Mouse (Mus musculus): ENCODE measurements around the gene Gm43738. TPM values are rescaled to one million over a fixed set of nuclear protein-coding genes. Genes with fewer than 3 reads are reported as not detected.

Gm43738 gene
- polyA plus RNA-seq, 1 experiment from 2014 or later = not detected

DNA sequence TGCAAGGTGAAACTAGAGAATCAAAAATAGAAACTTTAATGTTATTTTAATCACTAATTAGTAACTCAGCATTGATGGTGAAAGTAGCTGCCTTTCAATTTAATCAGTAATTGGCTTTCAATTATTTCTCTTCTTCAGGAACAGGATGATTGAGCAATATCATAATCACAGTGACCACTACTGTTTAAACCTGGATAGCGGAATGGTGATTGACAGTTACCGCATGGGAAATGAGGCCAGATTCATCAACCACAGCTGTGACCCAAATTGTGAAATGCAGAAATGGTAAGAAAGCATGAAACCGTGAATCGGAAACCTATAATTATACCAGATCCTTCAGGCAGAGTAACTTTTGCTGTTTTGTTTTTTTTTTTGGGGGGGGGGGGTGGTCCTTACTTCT is 57.5 kb downstream of the Gm43738 start:
- DNase-seq (ENCODE audit: low spot score) = no peak

Other genes with a start within 250 kb of the Gm43738 start
- gene Msto1, start 187.1 kb downstream of the Gm43738 start, polyA plus RNA-seq (2015; fragmentation: Nextera tagmentation; extraction: Ambion mirVana) = 37.8 and 39.4 TPM in 2 replicates
- gene Ash1l, start 150.5 kb downstream of the Gm43738 start, polyA plus RNA-seq (2015; fragmentation: Nextera tagmentation; extraction: Ambion mirVana) = 11.8 and 17.2 TPM in 2 replicates
- gene Dap3, start 149.9 kb downstream of the Gm43738 start, polyA plus RNA-seq (2015; fragmentation: Nextera tagmentation; extraction: Ambion mirVana) = 242 and 244 TPM in 2 replicates
- gene Rusc1, start 7.8 kb downstream of the Gm43738 start, polyA plus RNA-seq (2015; fragmentation: Nextera tagmentation; extraction: Ambion mirVana) = 12.1 and 13.4 TPM in 2 replicates
- 180 and 193 TPM in 2 replicates for gene Fdps, start 860 bp upstream of the Gm43738 start, polyA plus RNA-seq (2015; fragmentation: Nextera tagmentation; extraction: Ambion mirVana)
- gene Pklr, start 35.0 kb upstream of the Gm43738 start, polyA plus RNA-seq (2015; fragmentation: Nextera tagmentation; extraction: Ambion mirVana) = not detected in 2 replicates
- gene Hcn3, start 59.1 kb upstream of the Gm43738 start, polyA plus RNA-seq (2015; fragmentation: Nextera tagmentation; extraction: Ambion mirVana) = 1.4 and 1.9 TPM in 2 replicates
- gene Clk2, start 63.7 kb upstream of the Gm43738 start, polyA plus RNA-seq (2015; fragmentation: Nextera tagmentation; extraction: Ambion mirVana) = 18.1 and 22.3 TPM in 2 replicates
- gene Scamp3, start 76.4 kb upstream of the Gm43738 start, polyA plus RNA-seq (2015; fragmentation: Nextera tagmentation; extraction: Ambion mirVana) = 130 and 131 TPM in 2 replicates
- gene Fam189b, start 82.0 kb upstream of the Gm43738 start, polyA plus RNA-seq (2015; fragmentation: Nextera tagmentation; extraction: Ambion mirVana) = 71.2 and 80.1 TPM in 2 replicates
- 51.3 and 51.8 TPM in 2 replicates for gene Gba, start 101.8 kb upstream of the Gm43738 start, polyA plus RNA-seq (2015; fragmentation: Nextera tagmentation; extraction: Ambion mirVana)
- gene Thbs3, start 114.1 kb upstream of the Gm43738 start, polyA plus RNA-seq (2015; fragmentation: Nextera tagmentation; extraction: Ambion mirVana) = 4.9 and 6.2 TPM in 2 replicates
- 206 and 223 TPM in 2 replicates for gene Mtx1, start 126.0 kb upstream of the Gm43738 start, polyA plus RNA-seq (2015; fragmentation: Nextera tagmentation; extraction: Ambion mirVana)
- gene Muc1, start 128.0 kb upstream of the Gm43738 start, polyA plus RNA-seq (2015; fragmentation: Nextera tagmentation; extraction: Ambion mirVana) = 1.4 and 2.4 TPM in 2 replicates
- 304 and 318 TPM in 2 replicates for gene Krtcap2, start 144.9 kb upstream of the Gm43738 start, polyA plus RNA-seq (2015; fragmentation: Nextera tagmentation; extraction: Ambion mirVana)
- 0.98 and 1.6 TPM in 2 replicates for gene Trim46, start 145.2 kb upstream of the Gm43738 start, polyA plus RNA-seq (2015; fragmentation: Nextera tagmentation; extraction: Ambion mirVana)
- 163 and 167 TPM in 2 replicates for gene Dpm3, start 158.3 kb upstream of the Gm43738 start, polyA plus RNA-seq (2015; fragmentation: Nextera tagmentation; extraction: Ambion mirVana)
- 84.7 and 87.2 TPM in 2 replicates for gene Slc50a1, start 169.5 kb upstream of the Gm43738 start, polyA plus RNA-seq (2015; fragmentation: Nextera tagmentation; extraction: Ambion mirVana)
- 12.4 and 13.2 TPM in 2 replicates for gene Efna1, start 180.0 kb upstream of the Gm43738 start, polyA plus RNA-seq (2015; fragmentation: Nextera tagmentation; extraction: Ambion mirVana)
- gene Efna3, start 221.9 kb upstream of the Gm43738 start, polyA plus RNA-seq (2015; fragmentation: Nextera tagmentation; extraction: Ambion mirVana) = 0.82 and 1.0 TPM in 2 replicates
- gene Efna4, start 236.9 kb upstream of the Gm43738 start, polyA plus RNA-seq (2015; fragmentation: Nextera tagmentation; extraction: Ambion mirVana) = 5.3 and 6.0 TPM in 2 replicates
- 17.4 and 18.1 TPM in 2 replicates for gene Adam15, start 248.9 kb upstream of the Gm43738 start, polyA plus RNA-seq (2015; fragmentation: Nextera tagmentation; extraction: Ambion mirVana)

Data from thymus, postnatal 0 days (tissue).